Mouse (Mus musculus) stomach, embryonic 14.5 days (tissue): ENCODE measurements around the gene Apobr. TPM values are rescaled to one million over a fixed set of nuclear protein-coding genes. Genes with fewer than 3 reads are reported as not detected.

ENCODE experiments used
- ATAC-seq: fragments of 200-750 bp; cut with Nextera tagmentation; 2 replicates; pipeline ENCODE4 v1.8.0; 2017; ENCODE audit warnings: low read depth, moderate TSS enrichment; ENCODE audit not compliant: insufficient number of reproducible peaks, insufficient read depth, low FRiP score
- H3K27ac ChIP-seq: fragments of 300-500 bp; sonication (generic); 2 replicates; pipeline ENCODE4 v1.5.1; 2014; ENCODE audit warnings: mild to moderate bottlenecking, low read length, moderate library complexity, mixed read lengths
- H3K27me3 ChIP-seq: fragments of 300-500 bp; sonication (generic); 2 replicates; pipeline ENCODE4 v1.6.1; 2014; ENCODE audit warnings: low read length, control low read depth, mixed read lengths; ENCODE audit not compliant: control insufficient read depth, insufficient read depth
- H3K36me3 ChIP-seq: fragments of 300-500 bp; sonication (generic); 2 replicates; pipeline ENCODE4 v1.6.1; 2014; ENCODE audit warnings: mild to moderate bottlenecking, control low read depth, low read length, moderate library complexity, mixed read lengths; ENCODE audit not compliant: control insufficient read depth, insufficient read depth
- H3K4me1 ChIP-seq: fragments of 300-500 bp; sonication (generic); 2 replicates; pipeline ENCODE4 v1.6.1; 2014; ENCODE audit warnings: low read length, control low read depth, mixed read lengths; ENCODE audit not compliant: control insufficient read depth, insufficient read depth
- H3K4me2 ChIP-seq: fragments of 300-500 bp; sonication (generic); replicated peaks from 2 replicates; pipeline ENCODE4 v1.6.1; 2014; ENCODE audit warnings: low read depth, low read length, control low read depth
- H3K4me3 ChIP-seq: fragments of 300-500 bp; sonication (generic); 2 replicates; pipeline ENCODE4 v1.5.1; 2014; ENCODE audit warnings: low read depth, low read length, control low read depth
- H3K9ac ChIP-seq: fragments of 300-500 bp; sonication (generic); replicated peaks from 2 replicates; pipeline ENCODE4 v1.6.1; 2014; ENCODE audit warnings: low read depth, mild to moderate bottlenecking, control low read depth, low read length, moderate library complexity, mixed read lengths
- H3K9me3 ChIP-seq: fragments of 300-500 bp; sonication (generic); 2 replicates; pipeline ENCODE4 v1.6.1; 2016; ENCODE audit warnings: low read depth, low read length, control low read depth; ENCODE audit not compliant: control insufficient read depth
- WGBS: fragments of 180-500 bp; shearing (Covaris S2); extraction: QIAGEN DNeasy Blood & Tissue Kit; methylation state at CpG from one replicate; pipeline ENCODE4 v1.1.7; 2014; 5-methylcytosine and 5-hydroxymethylcytosine counted together
- microRNA-seq: library from miRNA; unstranded; fragments of <30 nt; microRNA quantifications from one replicate; pipeline ENCODE4, GENCODE M21; 2016
- polyA plus RNA-seq: library from polyadenylated mRNA; unstranded; fragments of >200 nt; fragmentation: Nextera tagmentation; extraction: Ambion mirVana; gene quantifications from 2 replicates; pipeline ENCODE4 v1.2.1, GENCODE M21; 2014

Apobr gene
- polyA plus RNA-seq, 1 experiment from 2014 or later, result 0.20 TPM

DNA sequence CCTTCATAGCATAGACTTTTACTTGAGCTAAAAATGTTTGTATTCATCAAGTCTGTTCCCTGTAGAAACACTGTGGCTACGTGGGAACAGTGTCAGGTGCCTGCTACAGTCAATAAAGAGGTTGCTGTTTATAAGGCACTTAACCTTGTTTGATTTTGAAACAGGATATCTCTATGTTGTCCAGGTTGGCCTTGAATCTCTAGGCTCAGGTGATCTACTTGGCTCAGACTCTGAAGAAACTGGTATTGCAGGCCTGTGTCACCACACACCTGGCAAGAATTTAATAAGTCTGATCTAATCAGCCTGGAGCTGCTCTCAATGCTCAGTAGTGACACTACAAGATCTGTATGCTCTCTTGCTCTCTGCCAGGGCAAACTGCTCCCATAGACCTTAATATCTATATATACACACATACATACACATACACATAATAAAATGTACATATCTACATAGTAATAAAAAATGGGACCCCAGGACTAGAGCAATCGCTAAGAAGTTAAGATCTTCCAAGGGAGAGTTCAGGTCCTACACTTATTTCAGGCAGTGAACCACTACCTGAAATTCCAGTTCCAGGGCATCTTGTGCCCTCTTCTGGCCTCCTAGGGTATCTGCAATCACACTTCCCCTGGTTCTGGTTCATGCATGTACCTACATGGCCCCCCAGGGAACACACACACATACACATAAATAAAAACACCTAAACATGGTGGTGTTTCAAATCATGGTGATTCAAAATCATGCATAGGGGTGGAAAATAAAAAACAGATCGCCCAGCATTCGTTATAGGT lies 52.2 kb downstream of the Apobr start:
- Histone ChIP-seq H3K27me3 (no peaks in the 10 kb centered on the region), H3K36me3 (no peaks in the 10 kb centered on the region), H3K9ac (no peak overlapping the region), H3K4me2 (no peak overlapping the region), H3K9me3 (no peaks in the 10 kb centered on the region), H3K4me3 (no peak overlapping the region), H3K27ac (no peak overlapping the region), H3K4me1 (no peaks in the 10 kb centered on the region)
- 14% methylated on average over 4 of the region's 4 CpGs for WGBS
- no peak; the same call in 1 of the 2 replicates for ATAC-seq

Small RNA genes within 50 kb of the gene (microRNA-seq; reads per million reads assigned to microRNA genes)
- 1.3 reads per million for gene Mir7059

Other genes starting within 250 kb of the Apobr start
- 0.78 and 1.2 TPM in 2 replicates for gene Lat, start 215.4 kb upstream of the Apobr start, polyA plus RNA-seq
- gene Spns1, start 207.5 kb upstream of the Apobr start, polyA plus RNA-seq, result 38.3 and 39.5 TPM in 2 replicates
- gene Nfatc2ip, start 188.2 kb upstream of the Apobr start, polyA plus RNA-seq, result 2.6 and 3.0 TPM in 2 replicates
- gene Cd19, start 170.1 kb upstream of the Apobr start, polyA plus RNA-seq, result not detected in 2 replicates
- gene Rabep2, start 156.2 kb upstream of the Apobr start, polyA plus RNA-seq, result 28.4 and 29.7 TPM in 2 replicates
- gene Atp2a1, start 121.8 kb upstream of the Apobr start, polyA plus RNA-seq, result 0.07 TPM in 1 of 2 replicates, not detected in the other
- 39.4 and 42.2 TPM in 2 replicates for gene Sh2b1, start 109.5 kb upstream of the Apobr start, polyA plus RNA-seq
- gene Tufm, start 97.6 kb upstream of the Apobr start, polyA plus RNA-seq, result 134 and 144 TPM in 2 replicates
- gene Atxn2l, start 81.5 kb upstream of the Apobr start, polyA plus RNA-seq, result 45.6 and 52.1 TPM in 2 replicates
- gene Eif3c, start 18.5 kb upstream of the Apobr start, polyA plus RNA-seq, result 163 and 172 TPM in 2 replicates
- gene Cln3, start 875 bp downstream of the Apobr start, polyA plus RNA-seq, result 27.2 and 30.2 TPM in 2 replicates
- gene Il27, start 10.0 kb downstream of the Apobr start, polyA plus RNA-seq, result not detected in 2 replicates
- gene Nupr1, start 45.9 kb downstream of the Apobr start, polyA plus RNA-seq, result 7.0 and 21.7 TPM in 2 replicates
- 61.2 and 67.4 TPM in 2 replicates for gene Sgf29, start 64.4 kb downstream of the Apobr start, polyA plus RNA-seq
- 5.8 and 7.0 TPM in 2 replicates for gene Sult1a1, start 91.5 kb downstream of the Apobr start, polyA plus RNA-seq
- gene Bola2, start 110.5 kb downstream of the Apobr start, polyA plus RNA-seq, result 118 and 127 TPM in 2 replicates
- 7.1 and 8.4 TPM in 2 replicates for gene Slx1b, start 110.8 kb downstream of the Apobr start, polyA plus RNA-seq
- 28.6 and 29.5 TPM in 2 replicates for gene Coro1a, start 122.8 kb downstream of the Apobr start, polyA plus RNA-seq
- gene Mapk3, start 174.7 kb downstream of the Apobr start, polyA plus RNA-seq, result 98.4 and 105 TPM in 2 replicates
- 1.6 and 2.8 TPM in 2 replicates for gene Gdpd3, start 181.4 kb downstream of the Apobr start, polyA plus RNA-seq
- 103 and 116 TPM in 2 replicates for gene Ypel3, start 192.0 kb downstream of the Apobr start, polyA plus RNA-seq
- gene Tbx6, start 196.5 kb downstream of the Apobr start, polyA plus RNA-seq, result 0.56 and 0.95 TPM in 2 replicates
- gene Ppp4c, start 207.6 kb downstream of the Apobr start, polyA plus RNA-seq, result 239 and 258 TPM in 2 replicates
- gene Fam57b, start 212.7 kb downstream of the Apobr start, polyA plus RNA-seq, result 1.1 and 1.8 TPM in 2 replicates
- gene 4930451I11Rik, start 246.7 kb downstream of the Apobr start, polyA plus RNA-seq, result not detected in 2 replicates